Comparison of ENCODE assay signal across 22 mouse cellular contexts in genomic region chr10:73984057-73984456, GRCm38 (mm10).
A peak's percentile ranks its signal among the peaks of the same experiment; 100 is the strongest.
DNase-seq lines count a peak whose midpoint lies in the region; ATAC-seq and TF ChIP-seq lines count a peak whose summit lies in the region.
"Had no signal": no experiment of that assay in that cellular context is flagged by ENCODE, and none has a peak within 500 bp of the region (broad histone marks: within the 10 kb centered on the region; RNA-seq: fewer than 3 reads in every experiment).

No protein-coding gene starts in this region.

- peak; percentile 50; the same call in 1 of the 2 replicates for ATAC-seq in neural tube, embryonic 12.5 days (ENCODE audit: low FRiP score, low read depth)
- ATAC-seq in neural tube, embryonic 15.5 days (ENCODE audit: low FRiP score): no peak
- ATAC-seq in neural tube, embryonic 13.5 days (ENCODE audit: low read depth): peak; percentile 50; the same call in 1 of the 2 replicates
- ATAC-seq in neural tube, embryonic 14.5 days (ENCODE audit: low read depth): peak; percentile 46; the same call in 1 of the 2 replicates
- ATAC-seq in liver, postnatal 0 days: no peak
- ATAC-seq: activated CD4-positive, CD25-positive, alpha-beta regulatory T cell, adult 4 months; CD4-positive, CD25-positive, alpha-beta regulatory T cell, adult 4 months; Patski had no signal

- H3K27ac ChIP-seq in neural tube, embryonic 12.5 days: no peak overlapping the region
- no peak overlapping the region for H3K27ac ChIP-seq in neural tube, embryonic 15.5 days (replicated peaks)
- 0 out of 2 replicates have a peak overlapping the region, but pooled peaks have one; percentile 4 for H3K27ac ChIP-seq in neural tube, embryonic 13.5 days (replicated peaks)
- H3K27ac ChIP-seq in neural tube, embryonic 14.5 days (ENCODE audit: low read depth, low read length): no peak overlapping the region
- no peak overlapping the region for H3K27ac ChIP-seq in liver, postnatal 0 days (ENCODE audit: low read depth)

- H3K4me3 ChIP-seq in neural tube, embryonic 12.5 days: no peak overlapping the region
- H3K4me3 ChIP-seq in neural tube, embryonic 15.5 days (replicated peaks): no peak overlapping the region
- H3K4me3 ChIP-seq in neural tube, embryonic 13.5 days: no peak overlapping the region
- H3K4me3 ChIP-seq in neural tube, embryonic 14.5 days (ENCODE audit: low read depth, low read length): no peak overlapping the region
- H3K4me3 ChIP-seq in liver, postnatal 0 days (ENCODE audit: low read depth, low read length): no peak overlapping the region

- H3K9ac ChIP-seq in neural tube, embryonic 12.5 days: no peak overlapping the region
- H3K9ac ChIP-seq in neural tube, embryonic 15.5 days (replicated peaks): no peak overlapping the region
- H3K9ac ChIP-seq in neural tube, embryonic 13.5 days: no peak overlapping the region
- H3K9ac ChIP-seq in neural tube, embryonic 14.5 days (replicated peaks; ENCODE audit: low read depth, low read length): no peak overlapping the region
- H3K9ac ChIP-seq in liver, postnatal 0 days (replicated peaks): no peak overlapping the region

- no peak for TF ChIP-seq CTCF in liver, postnatal 0 days (IDR thresholded peaks at IDR 0.05; ENCODE audit: low read depth)

- no peaks in the 10 kb centered on the region for H3K36me3 ChIP-seq in neural tube, embryonic 12.5 days
- H3K36me3 ChIP-seq in neural tube, embryonic 15.5 days: no peaks in the 10 kb centered on the region
- no peaks in the 10 kb centered on the region for H3K36me3 ChIP-seq in neural tube, embryonic 13.5 days
- no peaks in the 10 kb centered on the region for H3K36me3 ChIP-seq in neural tube, embryonic 14.5 days (ENCODE audit: control insufficient read depth, insufficient read depth, low read length)
- no peaks in the 10 kb centered on the region for H3K36me3 ChIP-seq in liver, postnatal 0 days (replicated peaks; ENCODE audit: insufficient read depth, low read length)
- H3K36me3 ChIP-seq: G1E had no signal

- H3K4me2 ChIP-seq in neural tube, embryonic 12.5 days (replicated peaks): no peak overlapping the region
- H3K4me2 ChIP-seq in neural tube, embryonic 15.5 days: no peak overlapping the region
- no peak overlapping the region for H3K4me2 ChIP-seq in neural tube, embryonic 13.5 days
- H3K4me2 ChIP-seq in neural tube, embryonic 14.5 days (ENCODE audit: low read depth, low read length): no peak overlapping the region
- H3K4me2 ChIP-seq in liver, postnatal 0 days (ENCODE audit: low read depth, low read length): no peak overlapping the region

- no peaks in the 10 kb centered on the region for H3K4me1 ChIP-seq in neural tube, embryonic 12.5 days
- no peaks in the 10 kb centered on the region for H3K4me1 ChIP-seq in neural tube, embryonic 15.5 days
- peaks cover 4% of the 10 kb centered on the region; the same call in 1 of the 2 replicates for H3K4me1 ChIP-seq in neural tube, embryonic 13.5 days (replicated peaks)
- no peaks in the 10 kb centered on the region for H3K4me1 ChIP-seq in neural tube, embryonic 14.5 days (ENCODE audit: control insufficient read depth, insufficient read depth, low read length)
- no peaks in the 10 kb centered on the region for H3K4me1 ChIP-seq in liver, postnatal 0 days (ENCODE audit: insufficient read depth)

- no peaks in the 10 kb centered on the region for H3K27me3 ChIP-seq in neural tube, embryonic 12.5 days (replicated peaks)
- H3K27me3 ChIP-seq in neural tube, embryonic 15.5 days (replicated peaks): no peaks in the 10 kb centered on the region
- H3K27me3 ChIP-seq in neural tube, embryonic 13.5 days: no peaks in the 10 kb centered on the region
- no peaks in the 10 kb centered on the region for H3K27me3 ChIP-seq in neural tube, embryonic 14.5 days (ENCODE audit: control insufficient read depth, insufficient read depth, low read length)
- H3K27me3 ChIP-seq in liver, postnatal 0 days (ENCODE audit: insufficient read depth, low read length): no peaks in the 10 kb centered on the region
- H3K27me3 ChIP-seq: CH12.LX, Patski had no signal

- TF ChIP-seq EP300 in liver, postnatal 0 days (IDR thresholded peaks at IDR 0.05; ENCODE audit: low read depth): no peak

- no peak for DNase-seq in neural tube, embryonic 10.5 days (ENCODE audit: extremely low spot score, low spot score)
- peak; percentile 6 for DNase-seq in mesoderm, embryonic 11.5 days (ENCODE audit: low read depth, low spot score)
- no peak for DNase-seq in urinary bladder, adult 18-20 months (ENCODE audit: low spot score in 2 of 2)
- DNase-seq in liver, postnatal 0 days: no peak
- DNase-seq: adrenal gland, adult 2 months; adrenal gland, adult 8-10 months; adrenal gland, postnatal 10 days; adrenal gland, postnatal 14 days; adrenal gland, postnatal 25 days; adrenal gland, postnatal 36 days; B cell, adult 2 months; cerebellum, adult 11 months; cerebellum, adult 11-12 months had no signal

- 49% methylated on average over 5 of the region's 5 CpGs for WGBS in neural tube, embryonic 12.5 days
- WGBS in neural tube, embryonic 15.5 days: 27% methylated on average over 5 of the region's 5 CpGs
- 26% methylated on average over 5 of the region's 5 CpGs for WGBS in neural tube, embryonic 13.5 days
- 24% methylated on average over 5 of the region's 5 CpGs for WGBS in neural tube, embryonic 14.5 days
- WGBS in liver, postnatal 0 days (ENCODE audit: insufficient replicate concordance): 68% methylated on average over 5 of the region's 5 CpGs

- H3K9me3 ChIP-seq in neural tube, embryonic 12.5 days: no peaks in the 10 kb centered on the region
- H3K9me3 ChIP-seq in neural tube, embryonic 15.5 days (replicated peaks): no peaks in the 10 kb centered on the region
- H3K9me3 ChIP-seq in neural tube, embryonic 13.5 days: no peaks in the 10 kb centered on the region
- no peaks in the 10 kb centered on the region for H3K9me3 ChIP-seq in neural tube, embryonic 14.5 days (ENCODE audit: control insufficient read depth, low read length)
- no peaks in the 10 kb centered on the region for H3K9me3 ChIP-seq in liver, postnatal 0 days (ENCODE audit: low read length)

Comparison
In these comparisons a context has a peak if more than half of its experiments do, and no peak if none do; other contexts are left out.
1. ATAC-seq: peak in neural tube, embryonic 12.5 days (single experiment), neural tube, embryonic 13.5 days (single experiment) and neural tube, embryonic 14.5 days (single experiment); none in neural tube, embryonic 15.5 days (single experiment) and liver, postnatal 0 days (single experiment).